Mouse (Mus musculus): ENCODE data around the gene Ythdf1.

Gene Ythdf1

DNA sequence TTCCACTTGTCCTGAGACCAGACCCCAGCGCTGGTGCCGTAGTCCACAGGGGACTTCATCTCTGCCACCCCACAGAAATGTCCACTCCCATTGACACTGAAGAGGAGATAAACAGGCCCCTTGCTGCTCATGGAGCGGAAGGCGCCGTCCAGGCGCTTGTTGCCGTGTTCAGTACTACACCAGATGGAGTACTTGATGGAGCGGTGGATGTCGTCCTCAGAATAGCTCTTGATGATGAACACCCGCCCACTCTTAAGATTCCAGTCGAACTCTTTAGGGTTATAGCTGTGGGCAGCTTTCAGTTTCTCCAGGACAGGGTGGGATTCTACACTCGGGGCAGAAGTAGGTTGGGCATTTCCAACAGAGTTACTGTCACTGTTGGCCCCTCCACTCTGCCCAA is 9.8 kb downstream of the Ythdf1 start:
- ATAC-seq (ENCODE audit: low TSS enrichment), result peak; percentile 72

- no peak for ATAC-seq (ENCODE audit: low TSS enrichment)
These were observed 15.1 kb downstream of the Ythdf1 start for GRCm38 (mm10) chr2:180905556-180906221.

DNA sequence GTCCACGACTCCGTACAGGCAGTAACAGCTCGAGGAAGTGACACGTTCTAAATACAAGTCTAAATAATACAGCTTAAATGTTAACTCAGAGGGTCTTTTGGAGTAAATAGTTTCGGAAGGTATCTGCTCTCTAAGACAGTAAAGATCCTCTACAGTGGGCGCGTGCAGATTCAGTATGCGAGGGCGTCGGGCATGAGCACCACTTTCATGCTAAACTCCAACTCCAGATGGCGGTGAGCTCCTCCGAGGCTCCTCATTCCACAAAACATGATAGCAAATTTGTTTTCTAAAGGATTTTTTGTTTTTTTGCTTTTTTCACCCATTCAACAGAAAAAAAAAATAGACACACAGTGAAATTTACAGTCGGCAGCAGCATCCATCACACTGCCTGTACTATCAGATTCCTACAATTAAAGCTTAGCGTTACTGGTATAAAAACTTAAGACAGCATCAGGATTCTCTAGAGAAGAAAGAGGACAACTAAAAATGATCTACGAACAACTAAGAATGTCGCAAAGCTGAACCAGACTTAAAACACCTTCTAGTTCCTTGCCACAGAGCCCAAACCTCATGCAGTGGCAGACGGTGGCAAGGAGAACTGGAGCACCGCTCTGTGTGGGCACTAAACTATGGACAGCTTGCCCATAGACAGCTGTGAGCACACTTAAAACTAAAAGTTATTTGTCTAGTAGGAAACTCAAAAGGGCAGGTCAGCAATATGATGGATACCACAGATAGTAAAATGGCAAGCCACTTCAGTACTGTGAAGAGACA is 16.1 kb downstream of the Ythdf1 start:
- ATAC-seq (ENCODE audit: low TSS enrichment), result peak; percentile 63; the same call in 1 of the 2 replicates

- no peak for ATAC-seq (ENCODE audit: low TSS enrichment)
These were observed 18.7 kb downstream of the Ythdf1 start for GRCm38 (mm10) chr2:180902086-180902485.

GRCm38 (mm10) chr2:180897857-180898256 is 22.9 kb downstream of the Ythdf1 start:
- no peak for ATAC-seq (ENCODE audit: low TSS enrichment)

DNA sequence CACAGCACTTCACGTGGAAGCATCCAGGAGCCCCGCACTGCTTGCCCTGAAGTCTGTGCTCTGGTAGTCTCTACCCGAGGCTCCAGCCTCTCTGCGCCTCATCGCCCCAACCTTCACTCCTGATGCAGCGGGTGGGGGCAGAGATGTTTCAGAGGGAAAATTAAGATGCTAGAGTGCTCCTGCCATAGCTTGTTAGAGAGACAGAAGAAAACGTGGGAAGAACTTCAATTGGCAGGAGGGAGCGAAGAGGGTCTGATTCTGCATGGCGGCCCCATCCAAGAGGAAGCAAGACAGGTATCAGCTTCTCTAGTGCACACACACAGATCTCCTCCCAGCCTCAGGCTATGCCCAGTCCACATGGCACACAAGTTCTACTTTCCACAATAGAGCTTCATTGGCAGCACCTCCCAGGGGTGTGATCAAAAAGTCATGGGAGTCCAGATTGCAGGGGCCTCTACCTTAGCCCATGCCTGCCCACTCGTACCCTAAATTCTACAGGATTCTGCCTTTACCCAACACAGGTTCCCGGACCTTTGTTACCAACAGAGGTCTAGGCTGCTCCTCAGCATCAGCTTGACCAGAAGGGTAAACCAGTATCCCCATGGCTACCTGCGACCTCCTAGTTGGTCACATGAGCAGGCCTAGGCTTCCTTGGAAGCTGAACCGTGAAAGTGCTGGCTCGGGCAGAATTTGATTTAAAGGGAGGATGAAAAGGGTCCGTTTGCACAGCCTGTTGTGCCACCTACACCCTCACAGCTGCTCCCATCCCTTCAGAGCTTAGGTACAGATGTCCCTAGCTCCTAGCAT is 23.7 kb downstream of the Ythdf1 start:
- ATAC-seq (ENCODE audit: low TSS enrichment), result peak; percentile 9; the same call in 1 of the 2 replicates

DNA sequence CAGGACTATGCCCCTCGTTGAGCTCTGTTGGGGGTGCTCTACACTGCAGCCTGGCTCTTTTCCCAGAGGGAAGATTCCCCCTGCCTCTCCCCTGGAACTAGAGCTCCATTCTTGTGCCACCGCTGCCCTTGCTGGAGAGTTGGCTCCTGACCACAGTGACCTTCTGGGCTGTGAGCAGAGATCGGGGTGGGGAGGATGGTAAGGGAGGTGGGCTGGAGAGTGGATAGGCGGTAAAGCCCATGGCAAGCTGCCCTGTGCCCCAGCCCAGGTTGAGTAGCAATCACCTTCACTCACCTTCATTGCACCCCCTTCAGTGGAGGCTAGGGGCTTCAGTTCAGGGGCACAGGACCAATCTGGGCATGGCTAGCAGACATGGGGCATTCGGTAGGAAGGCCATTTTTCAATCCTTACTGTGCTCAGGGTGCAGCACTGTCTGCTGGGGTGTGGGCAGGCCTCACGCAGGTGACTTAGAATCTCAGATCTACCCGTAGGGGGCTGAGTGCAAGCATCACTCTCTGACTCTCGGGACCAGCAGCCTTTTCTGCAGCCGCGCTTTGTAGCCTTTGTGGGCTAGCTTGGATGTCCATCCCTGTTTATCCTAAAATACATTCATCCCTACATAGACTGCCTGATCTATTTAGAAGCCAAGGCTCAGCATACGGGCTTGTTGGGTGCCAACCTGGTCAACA is 24.8 kb downstream of the Ythdf1 start:
- ATAC-seq (ENCODE audit: low TSS enrichment), result no peak

- ATAC-seq (ENCODE audit: low TSS enrichment), result no peak
These were observed 25.4 kb downstream of the Ythdf1 start for GRCm38 (mm10) chr2:180895321-180895720.

GRCm38 (mm10) chr2:180894734-180895133 is 26.0 kb downstream of the Ythdf1 start:
- no peak; the same call in 1 of the 2 replicates for ATAC-seq (ENCODE audit: low TSS enrichment)

GRCm38 (mm10) chr2:180894029-180894623 is 26.6 kb downstream of the Ythdf1 start:
- ATAC-seq (ENCODE audit: low TSS enrichment), result no peak

DNA sequence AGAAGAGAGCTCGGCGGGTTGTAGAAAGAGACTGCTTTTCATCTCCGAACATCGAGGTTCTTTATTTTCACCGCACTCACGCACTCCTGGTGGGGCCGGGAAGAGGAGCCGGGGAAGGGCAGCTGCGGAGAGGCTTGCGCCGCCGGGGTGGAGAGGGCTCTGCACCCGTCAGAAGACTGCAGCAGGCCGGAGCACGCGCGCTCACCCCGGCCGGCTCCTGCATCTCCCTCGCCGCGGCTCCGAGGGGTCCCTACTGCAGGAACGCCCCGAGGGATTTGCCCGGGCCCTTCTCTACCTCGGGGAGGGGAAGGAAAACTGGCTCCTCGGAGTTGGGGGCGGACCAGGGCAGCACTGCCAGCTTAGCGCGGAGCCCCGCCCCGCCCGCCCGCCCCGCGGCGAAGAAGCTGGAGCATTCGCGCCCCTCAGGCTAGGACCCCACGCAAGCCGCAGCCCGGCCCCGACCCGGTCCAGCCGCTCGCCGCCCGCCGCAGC is 27.2 kb downstream of the Ythdf1 start:
- ATAC-seq (ENCODE audit: low TSS enrichment), result no peak

DNA sequence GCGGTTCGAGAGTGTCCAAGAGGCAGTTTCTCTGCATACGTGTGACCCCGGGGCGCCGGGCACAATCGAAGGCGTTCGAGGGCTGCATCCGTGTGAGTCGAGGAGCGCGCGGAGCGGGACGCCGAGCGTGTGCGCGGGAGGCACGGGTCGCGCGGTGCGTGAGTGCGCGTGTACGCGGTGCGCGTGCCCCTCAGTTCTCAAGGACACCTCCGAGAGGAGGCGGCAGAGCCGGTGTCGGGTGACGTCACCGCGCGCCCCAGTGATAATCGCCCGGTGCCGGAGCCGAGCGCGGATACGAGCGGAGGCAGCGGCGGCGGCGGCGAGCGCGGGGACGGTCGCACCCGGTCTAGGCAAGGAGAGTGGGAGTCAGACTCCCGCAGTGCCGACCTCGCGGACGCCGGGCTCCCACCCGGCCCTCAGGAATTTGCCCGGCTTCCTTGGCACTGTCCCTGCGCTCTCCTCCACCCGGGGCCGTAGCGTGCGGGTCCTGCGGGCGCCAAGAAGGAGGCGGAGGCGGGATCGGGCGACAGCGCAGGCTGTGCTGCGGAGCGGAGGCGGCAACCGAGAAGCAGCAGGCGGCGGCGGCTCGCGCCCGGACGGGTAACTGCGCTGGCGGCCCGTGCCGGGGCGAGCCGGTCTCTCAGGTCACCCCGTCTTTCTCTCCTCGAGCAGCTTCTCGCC is 27.8 kb downstream of the Ythdf1 start:
- peak; percentile 38 for ATAC-seq (ENCODE audit: low TSS enrichment)

DNA sequence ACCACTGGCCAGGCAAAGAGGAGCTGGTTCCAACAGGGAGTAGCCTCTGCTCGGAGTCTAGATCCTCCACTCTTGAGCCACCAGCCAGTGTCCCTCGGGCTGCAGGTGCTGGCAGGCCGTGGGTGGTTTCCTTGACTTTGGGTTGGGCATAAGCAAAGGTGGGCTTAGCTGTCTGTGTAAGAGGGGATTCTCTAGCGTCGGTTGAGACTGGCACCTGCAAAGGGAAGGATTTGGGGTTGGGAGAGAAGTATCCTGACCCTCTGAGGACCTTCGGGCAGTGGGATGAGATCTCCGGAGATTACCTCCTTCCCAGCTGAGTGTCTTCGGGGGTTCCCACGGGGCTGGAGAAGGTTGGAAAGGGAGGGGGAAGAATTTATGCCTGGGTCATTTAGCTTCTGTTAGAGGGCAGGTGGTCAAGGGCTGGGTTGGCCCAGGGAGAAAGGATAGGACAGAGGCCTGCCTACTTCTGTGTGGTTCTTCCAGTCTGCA is 28.9 kb downstream of the Ythdf1 start:
- no peak for ATAC-seq (ENCODE audit: low TSS enrichment)

GRCm38 (mm10) chr2:180891075-180891834 is 29.5 kb downstream of the Ythdf1 start:
- peak; percentile 17; the same call in 1 of the 2 replicates for ATAC-seq (ENCODE audit: low TSS enrichment)

DNA sequence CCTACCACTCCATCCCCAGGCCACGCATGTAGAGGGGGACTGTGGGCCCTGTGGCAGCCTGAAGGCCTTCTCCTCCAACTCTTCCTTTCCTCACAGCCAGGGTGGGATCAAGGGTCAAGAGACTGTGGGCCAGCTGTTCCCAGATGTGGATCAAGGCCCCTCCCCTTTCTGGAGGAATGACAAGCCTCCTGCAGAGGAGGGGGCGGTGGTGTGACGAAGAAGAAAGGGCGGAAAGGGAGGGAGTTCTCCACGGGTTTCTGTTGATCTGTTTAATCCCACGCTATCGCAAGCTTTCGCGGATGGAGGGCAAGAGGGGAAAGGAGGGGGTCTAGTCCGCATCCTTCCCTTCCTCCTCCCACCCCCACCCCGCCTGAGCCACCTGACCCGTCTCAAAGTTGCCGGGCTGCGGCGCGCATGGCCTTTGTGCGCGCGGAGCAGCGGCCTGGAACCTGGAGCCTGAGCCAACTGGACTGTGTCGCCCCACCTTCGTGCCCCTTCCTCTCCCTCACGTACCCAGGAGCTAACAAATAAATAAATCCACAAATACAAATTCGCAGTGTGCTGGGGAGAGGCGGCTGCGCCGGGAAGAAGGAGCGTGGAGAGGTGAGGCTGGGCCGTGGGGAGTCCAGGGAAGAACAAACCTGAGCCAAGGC is 30.2 kb downstream of the Ythdf1 start:
- ATAC-seq (ENCODE audit: low TSS enrichment), result no peak

DNA sequence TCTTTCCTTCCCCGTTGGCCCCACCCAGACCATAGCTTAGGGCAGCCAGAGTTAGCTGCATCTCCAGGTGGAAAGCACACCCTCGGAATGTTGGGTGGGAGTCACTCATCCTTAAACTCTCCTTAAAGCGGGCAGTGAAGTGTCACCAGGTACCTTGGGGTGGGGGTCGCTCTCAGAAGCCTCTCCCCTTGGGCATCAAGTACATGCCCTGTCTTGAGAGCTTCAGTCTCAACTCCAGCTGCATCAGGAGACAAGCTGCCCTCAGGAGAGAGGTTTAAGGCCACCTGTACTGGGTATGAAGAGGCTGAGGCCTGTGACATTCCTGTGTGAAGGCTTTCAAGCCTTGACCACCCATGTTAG is 30.8 kb downstream of the Ythdf1 start:
- ATAC-seq (ENCODE audit: low TSS enrichment), result no peak

- ATAC-seq (ENCODE audit: low TSS enrichment), result no peak
These were observed 31.4 kb downstream of the Ythdf1 start for GRCm38 (mm10) chr2:180889271-180889920.

GRCm38 (mm10) chr2:180885270-180885669 is 35.5 kb downstream of the Ythdf1 start:
- ATAC-seq (ENCODE audit: low TSS enrichment), result no peak

GRCm38 (mm10) chr2:180881281-180881680 is 39.5 kb downstream of the Ythdf1 start:
- ATAC-seq (ENCODE audit: low TSS enrichment), result no peak

Measured in frontal cortex, adult (tissue).